Mouse (Mus musculus): ENCODE measurements around the gene Myoz2. TPM values are rescaled to one million over a fixed set of nuclear protein-coding genes. Genes with fewer than 3 reads are reported as not detected.

Myoz2 gene
- polyA plus RNA-seq, 1 experiment: 13.5 TPM

- DNase-seq: no peak
- WGBS: 93% methylated on average over 2 of the region's 2 CpGs
- Histone ChIP-seq H3K4me1 (replicated peaks; ENCODE audit: control insufficient read depth, insufficient read depth, low read length) (no peaks in the 10 kb centered on the region), H3K27ac (ENCODE audit: control insufficient read depth, insufficient read depth, low read length) (no peak overlapping the region), H3K4me3 (ENCODE audit: control insufficient read depth, insufficient read depth, low read length) (no peak overlapping the region), H3K27me3 (ENCODE audit: control insufficient read depth, insufficient read depth, low read length) (no peaks in the 10 kb centered on the region), H3K36me3 (ENCODE audit: control insufficient read depth, insufficient read depth, low read length) (no peaks in the 10 kb centered on the region)
- no peak for TF ChIP-seq CTCF (IDR thresholded peaks at IDR 0.05; ENCODE audit: borderline replicate concordance, control insufficient read depth, extremely low read depth, insufficient read depth, low read length, poor library complexity)
- TF ChIP-seq POLR2A (IDR thresholded peaks at IDR 0.05; ENCODE audit: control insufficient read depth, extremely low read depth, insufficient read depth, low read length, poor library complexity): no peak
Observed at GRCm38 (mm10) chr3:123018792-123019191, 16.0 kb downstream of the Myoz2 start.

- TF ChIP-seq POLR2A (IDR thresholded peaks at IDR 0.05; ENCODE audit: control insufficient read depth, extremely low read depth, insufficient read depth, low read length, poor library complexity) (no peak), CTCF (IDR thresholded peaks at IDR 0.05; ENCODE audit: borderline replicate concordance, control insufficient read depth, extremely low read depth, insufficient read depth, low read length, poor library complexity) (no peak)
- no peaks in the 10 kb centered on the region for H3K36me3 ChIP-seq (ENCODE audit: control insufficient read depth, insufficient read depth, low read length)
- WGBS: 96% methylated on average over 14 of the region's 14 CpGs
- no peak overlapping the region for H3K4me3 ChIP-seq (ENCODE audit: control insufficient read depth, insufficient read depth, low read length)
- DNase-seq: no peak
- no peak overlapping the region for H3K27ac ChIP-seq (ENCODE audit: control insufficient read depth, insufficient read depth, low read length)
- H3K4me1 ChIP-seq (replicated peaks; ENCODE audit: control insufficient read depth, insufficient read depth, low read length): no peaks in the 10 kb centered on the region
- H3K27me3 ChIP-seq (ENCODE audit: control insufficient read depth, insufficient read depth, low read length): no peaks in the 10 kb centered on the region
Observed at GRCm38 (mm10) chr3:123013476-123013875, 21.3 kb downstream of the Myoz2 start.

GRCm38 (mm10) chr3:123009417-123009816 lies 25.4 kb downstream of the Myoz2 start:
- WGBS: 77% methylated on average over 6 of the region's 6 CpGs

GRCm38 (mm10) chr3:123007386-123007785 lies 27.4 kb downstream of the Myoz2 start:
- no peak for DNase-seq
- no peak overlapping the region for H3K4me3 ChIP-seq (ENCODE audit: control insufficient read depth, insufficient read depth, low read length)
- H3K4me1 ChIP-seq (replicated peaks; ENCODE audit: control insufficient read depth, insufficient read depth, low read length): no peaks in the 10 kb centered on the region
- H3K27ac ChIP-seq (ENCODE audit: control insufficient read depth, insufficient read depth, low read length): no peak overlapping the region
- TF ChIP-seq CTCF (IDR thresholded peaks at IDR 0.05; ENCODE audit: borderline replicate concordance, control insufficient read depth, extremely low read depth, insufficient read depth, low read length, poor library complexity): no peak
- TF ChIP-seq POLR2A (IDR thresholded peaks at IDR 0.05; ENCODE audit: control insufficient read depth, extremely low read depth, insufficient read depth, low read length, poor library complexity): no peak
- no peaks in the 10 kb centered on the region for H3K36me3 ChIP-seq (ENCODE audit: control insufficient read depth, insufficient read depth, low read length)
- no peaks in the 10 kb centered on the region for H3K27me3 ChIP-seq (ENCODE audit: control insufficient read depth, insufficient read depth, low read length)
- WGBS: 94% methylated on average over 10 of the region's 10 CpGs

More at GRCm38 (mm10) chr3:123009417-123009816, 25.4 kb downstream of the Myoz2 start:
- TF ChIP-seq POLR2A (IDR thresholded peaks at IDR 0.05; ENCODE audit: control insufficient read depth, extremely low read depth, insufficient read depth, low read length, poor library complexity) (no peak), CTCF (IDR thresholded peaks at IDR 0.05; ENCODE audit: borderline replicate concordance, control insufficient read depth, extremely low read depth, insufficient read depth, low read length, poor library complexity) (no peak)
- no peak for DNase-seq
- no peaks in the 10 kb centered on the region for H3K36me3 ChIP-seq (ENCODE audit: control insufficient read depth, insufficient read depth, low read length)
- H3K4me3 ChIP-seq (ENCODE audit: control insufficient read depth, insufficient read depth, low read length): no peak overlapping the region
- H3K27me3 ChIP-seq (ENCODE audit: control insufficient read depth, insufficient read depth, low read length): no peaks in the 10 kb centered on the region
- H3K27ac ChIP-seq (ENCODE audit: control insufficient read depth, insufficient read depth, low read length): no peak overlapping the region
- no peaks in the 10 kb centered on the region for H3K4me1 ChIP-seq (replicated peaks; ENCODE audit: control insufficient read depth, insufficient read depth, low read length)

GRCm38 (mm10) chr3:123001053-123001452 lies 33.8 kb downstream of the Myoz2 start:
- 86% methylated on average over 3 of the region's 3 CpGs for WGBS
- Histone ChIP-seq H3K36me3 (ENCODE audit: control insufficient read depth, insufficient read depth, low read length) (no peaks in the 10 kb centered on the region), H3K27me3 (ENCODE audit: control insufficient read depth, insufficient read depth, low read length) (no peaks in the 10 kb centered on the region), H3K27ac (ENCODE audit: control insufficient read depth, insufficient read depth, low read length) (no peak overlapping the region), H3K4me1 (replicated peaks; ENCODE audit: control insufficient read depth, insufficient read depth, low read length) (no peaks in the 10 kb centered on the region), H3K4me3 (ENCODE audit: control insufficient read depth, insufficient read depth, low read length) (no peak overlapping the region)
- no peak for TF ChIP-seq POLR2A (IDR thresholded peaks at IDR 0.05; ENCODE audit: control insufficient read depth, extremely low read depth, insufficient read depth, low read length, poor library complexity)
- DNase-seq: no peak

GRCm38 (mm10) chr3:122998511-122998910 lies 36.3 kb downstream of the Myoz2 start:
- H3K4me1 ChIP-seq (replicated peaks; ENCODE audit: control insufficient read depth, insufficient read depth, low read length): no peaks in the 10 kb centered on the region

GRCm38 (mm10) chr3:122996968-122997367 lies 37.8 kb downstream of the Myoz2 start:
- Histone ChIP-seq H3K27ac (ENCODE audit: control insufficient read depth, insufficient read depth, low read length) (no peak overlapping the region), H3K4me3 (ENCODE audit: control insufficient read depth, insufficient read depth, low read length) (no peak overlapping the region), H3K4me1 (replicated peaks; ENCODE audit: control insufficient read depth, insufficient read depth, low read length) (no peaks in the 10 kb centered on the region), H3K27me3 (ENCODE audit: control insufficient read depth, insufficient read depth, low read length) (no peaks in the 10 kb centered on the region), H3K36me3 (ENCODE audit: control insufficient read depth, insufficient read depth, low read length) (no peaks in the 10 kb centered on the region)
- 74% methylated on average over 1 of the region's 1 CpGs for WGBS
- TF ChIP-seq POLR2A (IDR thresholded peaks at IDR 0.05; ENCODE audit: control insufficient read depth, extremely low read depth, insufficient read depth, low read length, poor library complexity) (no peak), CTCF (IDR thresholded peaks at IDR 0.05; ENCODE audit: borderline replicate concordance, control insufficient read depth, extremely low read depth, insufficient read depth, low read length, poor library complexity) (no peak)
- no peak for DNase-seq

More at GRCm38 (mm10) chr3:122998511-122998910, 36.3 kb downstream of the Myoz2 start:
- 92% methylated on average over 8 of the region's 8 CpGs for WGBS
- H3K27me3 ChIP-seq (ENCODE audit: control insufficient read depth, insufficient read depth, low read length): no peaks in the 10 kb centered on the region
- TF ChIP-seq POLR2A (IDR thresholded peaks at IDR 0.05; ENCODE audit: control insufficient read depth, extremely low read depth, insufficient read depth, low read length, poor library complexity): no peak
- TF ChIP-seq CTCF (IDR thresholded peaks at IDR 0.05; ENCODE audit: borderline replicate concordance, control insufficient read depth, extremely low read depth, insufficient read depth, low read length, poor library complexity): no peak
- H3K4me3 ChIP-seq (ENCODE audit: control insufficient read depth, insufficient read depth, low read length): no peak overlapping the region
- no peak overlapping the region for H3K27ac ChIP-seq (ENCODE audit: control insufficient read depth, insufficient read depth, low read length)
- DNase-seq: no peak
- no peaks in the 10 kb centered on the region for H3K36me3 ChIP-seq (ENCODE audit: control insufficient read depth, insufficient read depth, low read length)
